Mouse (Mus musculus) mouse trophoblast stem cell (cell line): Measurements from ENCODE around the gene Tmem189.

Experiments used
- in situ Hi-C, 2 experiments: fragments of 300-500 bp; cut with MseI, MboI; formaldehyde crosslinking; loops; 2 replicates in 1 of 2; 3 replicates in 1 of 2; pipeline ENCODE4 v1.15.1; 2025

Tmem189 gene

GRCm38 (mm10) chr2:167701472-167701871 lies 11.8 kb upstream of the Tmem189 start:
- in situ Hi-C loops = no loop called here

GRCm38 (mm10) chr2:167700018-167700417 lies 10.4 kb upstream of the Tmem189 start:
- in situ Hi-C loops = no loop called here

- in situ Hi-C loops = no loop called here
Measured at GRCm38 (mm10) chr2:167697902-167698301, 8.3 kb upstream of the Tmem189 start.

DNA sequence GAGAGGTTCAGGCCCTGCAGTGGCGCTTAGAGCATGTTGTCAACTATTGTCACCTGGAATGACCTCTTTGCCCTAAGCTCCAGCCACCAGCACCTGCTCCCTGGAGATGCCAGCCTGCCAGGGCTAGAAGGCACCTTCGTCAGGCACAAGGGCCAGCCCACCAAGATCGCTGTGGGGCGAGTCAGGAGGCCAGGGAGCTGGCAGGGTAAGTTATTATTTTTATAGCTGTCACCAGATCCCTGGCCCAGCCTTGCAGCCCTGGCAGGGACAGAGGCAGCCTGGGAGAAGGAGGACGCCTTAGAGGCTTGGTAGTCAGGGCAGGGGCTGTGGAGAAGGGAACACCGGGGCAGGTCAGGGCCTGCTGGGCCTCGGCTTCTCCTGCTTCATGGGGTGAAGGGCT lies 6.5 kb upstream of the Tmem189 start:
- in situ Hi-C loops = no loop called here

DNA sequence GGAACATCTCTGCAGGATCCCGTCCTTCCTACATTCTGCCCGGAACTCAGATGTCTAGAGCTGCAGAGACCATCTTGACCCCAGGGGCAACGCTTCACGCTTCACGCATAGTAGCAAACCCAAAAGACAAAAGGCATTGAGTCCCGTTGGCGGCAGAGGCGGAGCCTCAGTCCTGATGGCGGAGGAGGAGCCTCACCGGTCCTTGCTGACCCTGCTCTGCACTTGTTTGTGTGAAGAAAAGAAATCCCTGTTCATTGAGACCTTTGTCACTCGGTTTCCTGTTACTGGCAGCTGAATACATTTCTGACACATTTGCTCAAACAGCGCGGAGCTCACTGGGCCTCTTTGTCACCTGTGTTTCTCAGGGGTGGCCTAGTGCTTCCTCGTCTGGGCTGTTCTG lies 5.9 kb upstream of the Tmem189 start:
- in situ Hi-C loops = no loop called here

GRCm38 (mm10) chr2:167694963-167695362 lies 5.3 kb upstream of the Tmem189 start:
- in situ Hi-C loops = no loop called here

DNA sequence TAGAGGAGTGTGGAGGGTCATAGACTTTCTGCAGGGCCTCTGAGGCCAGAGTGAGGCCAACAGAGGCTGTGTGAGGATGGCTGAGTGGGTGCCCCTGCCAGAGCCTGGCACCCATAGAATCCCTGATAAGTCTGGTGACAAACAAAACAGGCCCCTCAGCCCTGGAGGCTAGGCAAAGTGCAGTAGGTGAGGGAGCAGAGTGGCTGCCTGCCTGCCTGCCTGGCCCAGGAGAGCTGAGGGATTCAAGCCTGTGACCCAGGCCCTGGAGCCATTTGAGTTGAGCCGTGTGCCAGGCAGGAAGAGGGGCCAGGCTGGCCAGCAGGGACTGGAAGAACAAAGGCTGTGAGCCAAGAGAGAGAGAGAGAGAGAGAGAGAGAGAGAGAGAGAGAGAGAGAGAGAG lies 4.6 kb upstream of the Tmem189 start:
- in situ Hi-C loops = no loop called here

GRCm38 (mm10) chr2:167693540-167693939 lies 3.9 kb upstream of the Tmem189 start:
- in situ Hi-C loops = no loop called here

GRCm38 (mm10) chr2:167692831-167693230 lies 3.2 kb upstream of the Tmem189 start:
- in situ Hi-C loops = no loop called here

- in situ Hi-C loops = no loop called here
Measured at GRCm38 (mm10) chr2:167691871-167692661, 2.4 kb upstream of the Tmem189 start.

- in situ Hi-C loops = no loop called here
Measured at GRCm38 (mm10) chr2:167691410-167691809, 1.8 kb upstream of the Tmem189 start.

GRCm38 (mm10) chr2:167690962-167691311 lies 1.3 kb upstream of the Tmem189 start:
- in situ Hi-C loops = no loop called here

GRCm38 (mm10) chr2:167690219-167690961 lies 768 bp upstream of the Tmem189 start:
- in situ Hi-C loops = no loop called here

DNA sequence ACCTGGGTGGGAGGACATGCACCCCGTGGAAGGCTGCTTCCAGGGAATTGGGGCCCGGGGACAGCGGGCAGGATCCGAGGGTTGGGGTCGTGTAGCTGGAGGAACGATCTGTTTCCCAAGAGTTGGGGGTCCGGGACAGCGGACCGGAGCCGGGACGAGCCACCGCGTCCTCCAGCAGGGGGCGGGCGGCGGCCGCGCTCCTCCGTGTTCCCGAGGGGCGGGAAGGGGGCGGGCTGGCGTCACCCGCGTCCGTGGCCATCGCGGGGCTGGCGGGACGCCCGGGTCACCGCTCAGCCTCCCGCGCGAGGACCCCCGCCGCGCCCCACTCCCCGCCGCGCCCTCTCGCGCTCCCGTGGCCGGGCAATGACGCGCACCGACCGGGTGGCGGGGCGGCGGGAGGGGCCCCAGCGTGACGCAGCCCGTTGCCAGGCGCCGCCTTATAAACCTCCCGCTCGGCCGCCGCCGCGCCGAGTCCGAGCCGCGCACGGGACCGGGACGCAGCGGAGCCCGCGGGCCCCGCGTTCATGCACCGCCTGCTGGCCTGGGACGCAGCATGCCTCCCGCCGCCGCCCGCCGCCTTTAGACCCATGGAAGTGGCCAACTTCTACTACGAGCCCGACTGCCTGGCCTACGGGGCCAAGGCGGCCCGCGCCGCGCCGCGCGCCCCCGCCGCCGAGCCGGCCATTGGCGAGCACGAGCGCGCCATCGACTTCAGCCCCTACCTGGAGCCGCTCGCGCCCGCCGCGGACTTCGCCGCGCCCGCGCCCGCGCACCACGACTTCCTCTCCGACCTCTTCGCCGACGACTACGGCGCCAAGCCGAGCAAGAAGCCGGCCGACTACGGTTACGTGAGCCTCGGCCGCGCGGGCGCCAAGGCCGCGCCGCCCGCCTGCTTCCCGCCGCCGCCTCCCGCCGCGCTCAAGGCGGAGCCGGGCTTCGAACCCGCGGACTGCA lies 847 bp downstream of the Tmem189 start, which contains the start of gene Cebpb:
Gene Cebpb, plus strand, starts transcription at position 418 of the 954 bp plus-strand sequence.
- in situ Hi-C loops = loop anchor here (5.0 kb wide), 1 partner anchor 204 kb away; no protein-coding TSS in a partner anchor

- in situ Hi-C loops = loop anchor here (5.0 kb wide), 1 partner anchor 204 kb away; no protein-coding TSS in a partner anchor
Measured at GRCm38 (mm10) chr2:167688126-167688497, 1.5 kb downstream of the Tmem189 start.

GRCm38 (mm10) chr2:167687651-167688101 lies 1.9 kb downstream of the Tmem189 start:
- in situ Hi-C loops = loop anchor here (5.0 kb wide), 1 partner anchor 205 kb away; no protein-coding TSS in a partner anchor

DNA sequence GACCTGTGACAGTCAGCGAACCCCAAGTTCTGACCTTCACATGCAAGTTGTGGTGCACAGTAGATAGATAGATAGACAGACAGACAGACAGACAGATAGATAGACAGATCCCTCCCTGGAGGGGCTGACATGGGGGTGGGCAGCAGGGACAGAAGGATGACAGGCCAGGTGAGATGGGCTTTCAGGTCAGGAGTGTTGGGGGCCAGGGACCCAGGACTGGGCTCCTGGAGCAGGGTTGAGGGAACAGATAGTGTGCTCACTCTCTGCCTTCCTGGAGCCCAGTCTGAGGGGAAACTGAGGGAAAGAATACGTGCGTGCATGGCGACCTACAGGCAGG lies 2.4 kb downstream of the Tmem189 start:
- in situ Hi-C loops = loop anchor here (5.0 kb wide), 1 partner anchor 205 kb away; no protein-coding TSS in a partner anchor

- in situ Hi-C loops = loop anchor here (5.0 kb wide), 1 partner anchor 206 kb away; no protein-coding TSS in a partner anchor
Measured at GRCm38 (mm10) chr2:167686382-167687249, 3.0 kb downstream of the Tmem189 start.

DNA sequence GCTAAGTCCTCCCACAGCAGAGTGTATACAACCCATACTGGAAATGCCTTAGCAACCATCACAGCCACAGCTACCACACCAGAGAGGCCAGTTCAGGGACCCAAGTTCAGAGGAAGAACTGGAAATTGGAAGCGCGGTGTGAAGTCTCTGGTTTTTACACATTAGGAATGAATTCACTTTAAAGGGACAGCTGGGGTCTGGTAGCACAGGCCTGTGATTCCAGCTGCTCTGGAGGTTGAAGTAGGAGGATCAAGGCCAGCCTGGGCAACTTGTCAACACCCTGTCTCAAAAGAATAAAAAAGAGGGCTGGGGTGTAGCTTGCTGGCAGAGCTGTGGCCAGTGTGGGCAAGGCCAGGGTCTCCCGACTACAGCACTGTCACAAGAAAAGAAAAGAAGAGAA lies 3.8 kb downstream of the Tmem189 start:
- in situ Hi-C loops = loop anchor here (5.0 kb wide), 1 partner anchor 206 kb away; no protein-coding TSS in a partner anchor

- in situ Hi-C loops = loop anchor here (5.0 kb wide), 1 partner anchor 207 kb away; no protein-coding TSS in a partner anchor
Measured at GRCm38 (mm10) chr2:167685137-167685536, 4.5 kb downstream of the Tmem189 start.
